Mouse (Mus musculus): ENCODE measurements around the gene 5730522E02Rik. TPM values are rescaled to one million over a fixed set of nuclear protein-coding genes. Genes with fewer than 3 reads are reported as not detected.

The 5730522E02Rik gene
- polyA plus RNA-seq, 1 experiment from 2014 or later, result 7.9 TPM

DNA sequence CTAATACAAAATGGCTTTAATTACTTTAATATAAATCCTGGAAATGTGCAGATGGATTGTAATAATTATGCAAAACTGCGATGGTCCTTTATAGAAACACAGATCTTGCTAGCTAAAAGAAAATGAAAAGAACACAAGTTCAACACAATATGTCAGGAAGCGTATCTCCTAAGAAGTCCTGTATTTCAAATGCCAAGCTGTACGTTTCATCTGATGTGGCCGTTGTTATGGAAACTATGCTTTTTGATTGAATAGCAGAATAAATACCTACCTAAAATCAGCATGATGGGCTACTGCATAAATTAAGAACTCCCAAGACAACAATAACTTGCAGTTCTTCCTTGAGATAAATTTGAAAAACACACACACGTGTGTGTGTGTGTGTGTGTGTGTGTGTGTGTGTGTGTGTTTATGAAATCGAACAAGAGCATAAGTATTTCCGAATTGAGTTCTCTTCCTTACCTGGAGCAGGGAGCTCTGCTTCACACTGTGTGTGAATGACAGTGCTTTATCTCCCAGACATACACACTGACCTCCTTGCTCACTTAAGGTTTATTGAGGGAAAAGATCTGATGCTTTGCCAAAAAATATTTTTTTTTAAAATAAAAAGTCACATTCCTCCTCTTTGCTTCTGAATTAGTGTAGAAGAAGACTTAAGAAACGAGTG is 149.0 kb downstream of the 5730522E02Rik start:
- ATAC-seq (ENCODE audit: insufficient number of reproducible peaks, low FRiP score, low TSS enrichment, low read depth) (no peak), DNase-seq (ENCODE audit: low spot score) (no peak)
- WGBS, result 84% methylated on average over 8 of the region's 8 CpGs
- no peak overlapping the region for H3K4me2 ChIP-seq (ENCODE audit: low read depth, severe bottlenecking)
- no peaks in the 10 kb centered on the region for H3K4me1 ChIP-seq (ENCODE audit: control insufficient read depth, insufficient read depth, low read length)
- no peaks in the 10 kb centered on the region for H3K36me3 ChIP-seq (ENCODE audit: control insufficient read depth, insufficient read depth, low read length)
- no peak overlapping the region for H3K9ac ChIP-seq (ENCODE audit: low read length)
- no peak overlapping the region for H3K27ac ChIP-seq (replicated peaks; ENCODE audit: low read depth, low read length)
- H3K27me3 ChIP-seq (ENCODE audit: control insufficient read depth, insufficient read depth, low read length), result no peaks in the 10 kb centered on the region
- H3K9me3 ChIP-seq (ENCODE audit: control insufficient read depth, low read length), result no peaks in the 10 kb centered on the region
- H3K4me3 ChIP-seq (ENCODE audit: low read depth, low read length), result no peak overlapping the region

- no peak for ATAC-seq (ENCODE audit: insufficient number of reproducible peaks, low FRiP score, low TSS enrichment, low read depth)
- WGBS, result 84% methylated on average over 2 of the region's 2 CpGs
Measured at GRCm38 (mm10) chr11:26013527-26013926, 197.0 kb downstream of the 5730522E02Rik start.

GRCm38 (mm10) chr11:26004018-26004417 is 206.5 kb downstream of the 5730522E02Rik start:
- Histone ChIP-seq H3K9ac (ENCODE audit: low read length) (no peak overlapping the region), H3K9me3 (ENCODE audit: control insufficient read depth, low read length) (no peaks in the 10 kb centered on the region), H3K4me2 (ENCODE audit: low read depth, severe bottlenecking) (no peak overlapping the region), H3K36me3 (ENCODE audit: control insufficient read depth, insufficient read depth, low read length) (no peaks in the 10 kb centered on the region), H3K4me1 (ENCODE audit: control insufficient read depth, insufficient read depth, low read length) (no peaks in the 10 kb centered on the region), H3K27me3 (ENCODE audit: control insufficient read depth, insufficient read depth, low read length) (no peaks in the 10 kb centered on the region), H3K27ac (replicated peaks; ENCODE audit: low read depth, low read length) (no peak overlapping the region), H3K4me3 (ENCODE audit: low read depth, low read length) (no peak overlapping the region)
- WGBS, result 59% methylated on average over 4 of the region's 4 CpGs
- DNase-seq (ENCODE audit: low spot score) (no peak), ATAC-seq (ENCODE audit: insufficient number of reproducible peaks, low FRiP score, low TSS enrichment, low read depth) (no peak)

More at GRCm38 (mm10) chr11:26013527-26013926, 197.0 kb downstream of the 5730522E02Rik start:
- Histone ChIP-seq H3K4me2 (ENCODE audit: low read depth, severe bottlenecking) (no peak overlapping the region), H3K9me3 (ENCODE audit: control insufficient read depth, low read length) (no peaks in the 10 kb centered on the region), H3K4me1 (ENCODE audit: control insufficient read depth, insufficient read depth, low read length) (no peaks in the 10 kb centered on the region), H3K36me3 (ENCODE audit: control insufficient read depth, insufficient read depth, low read length) (no peaks in the 10 kb centered on the region), H3K27ac (replicated peaks; ENCODE audit: low read depth, low read length) (no peak overlapping the region), H3K27me3 (ENCODE audit: control insufficient read depth, insufficient read depth, low read length) (no peaks in the 10 kb centered on the region), H3K9ac (ENCODE audit: low read length) (no peak overlapping the region), H3K4me3 (ENCODE audit: low read depth, low read length) (no peak overlapping the region)
- DNase-seq (ENCODE audit: low spot score), result no peak

GRCm38 (mm10) chr11:25999738-26000137 is 210.8 kb downstream of the 5730522E02Rik start:
- no peaks in the 10 kb centered on the region for H3K36me3 ChIP-seq (ENCODE audit: control insufficient read depth, insufficient read depth, low read length)
- DNase-seq (ENCODE audit: low spot score) (no peak), ATAC-seq (ENCODE audit: insufficient number of reproducible peaks, low FRiP score, low TSS enrichment, low read depth) (no peak)
- H3K27me3 ChIP-seq (ENCODE audit: control insufficient read depth, insufficient read depth, low read length), result no peaks in the 10 kb centered on the region
- H3K4me1 ChIP-seq (ENCODE audit: control insufficient read depth, insufficient read depth, low read length), result no peaks in the 10 kb centered on the region
- no peaks in the 10 kb centered on the region for H3K9me3 ChIP-seq (ENCODE audit: control insufficient read depth, low read length)
- no peak overlapping the region for H3K27ac ChIP-seq (replicated peaks; ENCODE audit: low read depth, low read length)
- 86% methylated on average over 5 of the region's 5 CpGs for WGBS
- H3K4me3 ChIP-seq (ENCODE audit: low read depth, low read length), result no peak overlapping the region
- no peak overlapping the region for H3K9ac ChIP-seq (ENCODE audit: low read length)
- no peak overlapping the region for H3K4me2 ChIP-seq (ENCODE audit: low read depth, severe bottlenecking)

DNA sequence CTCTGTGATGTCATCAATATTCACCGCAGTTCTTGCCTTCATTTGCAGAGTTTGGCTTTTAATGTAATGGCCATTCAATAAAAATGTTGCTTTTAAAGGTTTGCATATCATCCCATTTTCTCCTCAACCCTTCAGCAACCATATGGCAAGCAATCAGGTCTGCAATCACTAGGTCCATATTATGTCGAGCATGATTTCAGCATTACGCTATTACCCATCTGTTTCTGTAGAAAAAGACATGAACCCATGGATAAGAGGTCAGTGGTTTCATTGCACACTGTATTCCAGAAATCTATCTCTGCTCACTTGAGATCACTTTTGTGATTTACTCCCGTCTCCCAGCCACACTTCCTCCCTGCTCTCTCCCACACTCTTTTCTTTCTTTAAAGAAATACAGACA is 213.1 kb downstream of the 5730522E02Rik start:
- 76% methylated on average over 4 of the region's 4 CpGs for WGBS
- Histone ChIP-seq H3K9me3 (ENCODE audit: control insufficient read depth, low read length) (no peaks in the 10 kb centered on the region), H3K4me2 (ENCODE audit: low read depth, severe bottlenecking) (no peak overlapping the region), H3K27ac (replicated peaks; ENCODE audit: low read depth, low read length) (no peak overlapping the region), H3K9ac (ENCODE audit: low read length) (no peak overlapping the region), H3K4me3 (ENCODE audit: low read depth, low read length) (no peak overlapping the region), H3K36me3 (ENCODE audit: control insufficient read depth, insufficient read depth, low read length) (no peaks in the 10 kb centered on the region), H3K27me3 (ENCODE audit: control insufficient read depth, insufficient read depth, low read length) (no peaks in the 10 kb centered on the region), H3K4me1 (ENCODE audit: control insufficient read depth, insufficient read depth, low read length) (no peaks in the 10 kb centered on the region)
- no peak for ATAC-seq (ENCODE audit: insufficient number of reproducible peaks, low FRiP score, low TSS enrichment, low read depth)
- DNase-seq (ENCODE audit: low spot score), result no peak

GRCm38 (mm10) chr11:25994128-25994527 is 216.4 kb downstream of the 5730522E02Rik start:
- ATAC-seq (ENCODE audit: insufficient number of reproducible peaks, low FRiP score, low TSS enrichment, low read depth) (no peak), DNase-seq (ENCODE audit: low spot score) (no peak)
- H3K4me3 ChIP-seq (ENCODE audit: low read depth, low read length), result no peak overlapping the region
- no peaks in the 10 kb centered on the region for H3K36me3 ChIP-seq (ENCODE audit: control insufficient read depth, insufficient read depth, low read length)
- no peak overlapping the region for H3K4me2 ChIP-seq (ENCODE audit: low read depth, severe bottlenecking)
- H3K4me1 ChIP-seq (ENCODE audit: control insufficient read depth, insufficient read depth, low read length), result no peaks in the 10 kb centered on the region
- no peaks in the 10 kb centered on the region for H3K27me3 ChIP-seq (ENCODE audit: control insufficient read depth, insufficient read depth, low read length)
- no peak overlapping the region for H3K9ac ChIP-seq (ENCODE audit: low read length)
- 37% methylated on average over 2 of the region's 2 CpGs for WGBS
- no peak overlapping the region for H3K27ac ChIP-seq (replicated peaks; ENCODE audit: low read depth, low read length)
- H3K9me3 ChIP-seq (ENCODE audit: control insufficient read depth, low read length), result no peaks in the 10 kb centered on the region

DNA sequence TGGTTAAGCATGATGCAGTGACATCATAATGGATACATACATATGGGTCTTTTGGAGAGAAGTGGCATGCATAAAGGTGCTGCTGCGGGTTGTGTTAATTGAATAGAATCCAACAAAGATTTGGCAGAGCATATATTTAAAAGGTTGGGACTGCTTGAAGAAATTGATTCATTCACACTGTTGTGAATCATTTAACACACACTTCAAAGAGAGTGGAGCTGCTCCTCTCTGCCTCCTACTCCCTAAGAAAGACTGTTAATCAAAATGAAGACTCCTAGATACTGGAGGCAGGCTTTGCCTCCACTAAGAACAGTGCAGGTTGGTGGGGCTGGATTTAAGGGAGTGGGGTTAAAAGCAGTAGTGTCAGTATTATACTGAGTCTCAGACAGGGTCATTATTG is 218.3 kb downstream of the 5730522E02Rik start:
- DNase-seq (ENCODE audit: low spot score), result no peak
- H3K4me1 ChIP-seq (ENCODE audit: control insufficient read depth, insufficient read depth, low read length), result no peaks in the 10 kb centered on the region
- ATAC-seq (ENCODE audit: insufficient number of reproducible peaks, low FRiP score, low TSS enrichment, low read depth), result no peak
- 95% methylated on average over 1 of the region's 1 CpGs for WGBS
- no peak overlapping the region for H3K27ac ChIP-seq (replicated peaks; ENCODE audit: low read depth, low read length)
- H3K27me3 ChIP-seq (ENCODE audit: control insufficient read depth, insufficient read depth, low read length), result no peaks in the 10 kb centered on the region
- no peak overlapping the region for H3K9ac ChIP-seq (ENCODE audit: low read length)
- H3K4me3 ChIP-seq (ENCODE audit: low read depth, low read length), result no peak overlapping the region
- H3K36me3 ChIP-seq (ENCODE audit: control insufficient read depth, insufficient read depth, low read length), result no peaks in the 10 kb centered on the region
- H3K4me2 ChIP-seq (ENCODE audit: low read depth, severe bottlenecking), result no peak overlapping the region
- no peaks in the 10 kb centered on the region for H3K9me3 ChIP-seq (ENCODE audit: control insufficient read depth, low read length)

DNA sequence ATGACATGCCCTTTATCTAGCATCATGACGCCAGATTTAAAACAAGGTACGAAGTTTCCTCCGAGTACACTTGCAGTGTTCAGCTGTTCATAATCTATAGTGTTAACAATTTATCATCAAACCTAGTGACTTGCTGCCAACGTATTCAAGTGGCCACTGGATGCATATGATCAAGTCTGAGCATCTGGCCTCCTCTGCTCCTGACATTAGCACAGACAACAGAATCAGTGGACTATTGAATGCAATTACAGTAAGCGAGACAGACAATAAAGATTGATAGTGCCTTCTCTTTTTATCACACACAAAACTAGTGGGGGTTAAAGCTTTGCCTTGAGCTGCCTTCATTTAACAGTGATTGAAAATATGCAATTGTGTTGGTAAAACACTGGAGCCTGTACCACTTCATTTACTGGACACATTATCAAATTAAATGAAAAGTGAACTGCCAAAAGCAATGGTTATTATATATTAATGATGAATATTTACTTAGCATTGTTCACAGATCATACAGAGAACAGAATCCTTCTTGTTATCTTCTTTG is 231.8 kb downstream of the 5730522E02Rik start:
- ATAC-seq (ENCODE audit: insufficient number of reproducible peaks, low FRiP score, low TSS enrichment, low read depth), result no peak
- Histone ChIP-seq H3K36me3 (ENCODE audit: control insufficient read depth, insufficient read depth, low read length) (no peaks in the 10 kb centered on the region), H3K27me3 (ENCODE audit: control insufficient read depth, insufficient read depth, low read length) (no peaks in the 10 kb centered on the region), H3K9ac (ENCODE audit: low read length) (no peak overlapping the region), H3K4me2 (ENCODE audit: low read depth, severe bottlenecking) (no peak overlapping the region), H3K27ac (replicated peaks; ENCODE audit: low read depth, low read length) (no peak overlapping the region), H3K9me3 (ENCODE audit: control insufficient read depth, low read length) (no peaks in the 10 kb centered on the region), H3K4me1 (ENCODE audit: control insufficient read depth, insufficient read depth, low read length) (no peaks in the 10 kb centered on the region), H3K4me3 (ENCODE audit: low read depth, low read length) (no peak overlapping the region)
- no peak for DNase-seq (ENCODE audit: low spot score)
- WGBS, result 87% methylated on average over 5 of the region's 5 CpGs

GRCm38 (mm10) chr11:25941504-25941903 is 269.1 kb downstream of the 5730522E02Rik start:
- Histone ChIP-seq H3K9me3 (ENCODE audit: control insufficient read depth, low read length) (no peaks in the 10 kb centered on the region), H3K4me3 (ENCODE audit: low read depth, low read length) (no peak overlapping the region), H3K9ac (ENCODE audit: low read length) (no peak overlapping the region), H3K27ac (replicated peaks; ENCODE audit: low read depth, low read length) (no peak overlapping the region), H3K36me3 (ENCODE audit: control insufficient read depth, insufficient read depth, low read length) (no peaks in the 10 kb centered on the region), H3K4me2 (ENCODE audit: low read depth, severe bottlenecking) (no peak overlapping the region), H3K27me3 (ENCODE audit: control insufficient read depth, insufficient read depth, low read length) (no peaks in the 10 kb centered on the region), H3K4me1 (ENCODE audit: control insufficient read depth, insufficient read depth, low read length) (no peaks in the 10 kb centered on the region)
- ATAC-seq (ENCODE audit: insufficient number of reproducible peaks, low FRiP score, low TSS enrichment, low read depth), result no peak
- no peak for DNase-seq (ENCODE audit: low spot score)
- WGBS, result 84% methylated on average over 5 of the region's 5 CpGs

Data from limb, embryonic 11.5 days (tissue).